Mouse (Mus musculus) forebrain, postnatal 0 days (tissue): ENCODE data around the gene Cenpe. TPM values are rescaled to one million over a fixed set of nuclear protein-coding genes. Genes with fewer than 3 reads are reported as not detected.

Experiments used
- ATAC-seq: fragments of 200-750 bp; cut with Nextera tagmentation; 2 replicates; pipeline ENCODE4 v1.8.0; 2017; ENCODE audit warnings: mild to moderate bottlenecking, moderate library complexity
- DNase-seq: peaks from one replicate; pipeline ENCODE4 v3.0.0-alpha.2; 2015
- H3K27ac ChIP-seq: fragments of 300-500 bp; sonication (generic); 2 replicates; pipeline ENCODE4 v1.5.1; 2014; ENCODE audit warnings: low read depth, mild to moderate bottlenecking, antibody characterized with exemption, low read length, moderate library complexity, mixed read lengths
- H3K27me3 ChIP-seq: fragments of 300-500 bp; sonication (generic); 2 replicates; pipeline ENCODE4 v1.6.1; 2014; ENCODE audit warnings: mild to moderate bottlenecking, low read length, mixed read lengths; ENCODE audit not compliant: insufficient read depth
- H3K36me3 ChIP-seq: fragments of 300-500 bp; sonication (generic); 2 replicates; pipeline ENCODE4 v1.6.1; 2014; ENCODE audit warnings: mild to moderate bottlenecking, moderate library complexity; ENCODE audit not compliant: insufficient read depth
- H3K4me1 ChIP-seq: fragments of 300-500 bp; sonication (generic); 2 replicates; pipeline ENCODE4 v1.6.1; 2014; ENCODE audit warnings: antibody characterized with exemption; ENCODE audit not compliant: insufficient read depth
- H3K4me2 ChIP-seq: fragments of 300-500 bp; sonication (generic); 2 replicates; pipeline ENCODE4 v1.6.1; 2014; ENCODE audit warnings: low read depth, mild to moderate bottlenecking, moderate library complexity
- H3K4me3 ChIP-seq: fragments of 300-500 bp; sonication (generic); 2 replicates; pipeline ENCODE4 v1.5.1; 2014; ENCODE audit warnings: low read depth, low read length, mixed read lengths
- H3K9ac ChIP-seq: fragments of 300-500 bp; sonication (generic); 2 replicates; pipeline ENCODE4 v1.6.1; 2014; ENCODE audit warnings: mild to moderate bottlenecking
- H3K9me3 ChIP-seq: fragments of 300-500 bp; sonication (generic); 2 replicates; pipeline ENCODE4 v1.6.1; 2016; ENCODE audit warnings: low read length
- CTCF ChIP-seq: sonication (generic); IDR thresholded peaks from 2 replicates; pipeline ENCODE4 v1.5.1; 2016; ENCODE audit warnings: antibody characterized with exemption, control low read depth, low read depth
- WGBS: fragments of 180-500 bp; shearing (Covaris S2); extraction: QIAGEN DNeasy Blood & Tissue Kit; methylation state at CpG from one replicate; pipeline ENCODE4 v1.1.7; 2014; 5-methylcytosine and 5-hydroxymethylcytosine counted together
- polyA plus RNA-seq: library from polyadenylated mRNA; unstranded; fragments of >200 nt; fragmentation: Nextera tagmentation; extraction: Ambion mirVana; gene quantifications from 2 replicates; pipeline ENCODE4 v1.2.1, GENCODE M21; 2015
- total RNA-seq: library from RNA; depleted of rRNA; stranded (reverse); fragments of >200 nt; gene quantifications from 2 replicates; pipeline ENCODE4 v1.2.3, GENCODE M21; 2014

The Cenpe gene
- total and polyA plus RNA-seq, 2 experiments from 2014 or later = 2.7 to 6.9 TPM

GRCm38 (mm10) chr3:135293703-135294102 is 81.4 kb downstream of the Cenpe start:
- H3K4me1 ChIP-seq = no peaks in the 10 kb centered on the region
- H3K4me3 ChIP-seq = no peak overlapping the region
- no peak overlapping the region for H3K27ac ChIP-seq
- 37% methylated on average over 7 of the region's 7 CpGs for WGBS
- no peaks in the 10 kb centered on the region for H3K36me3 ChIP-seq
- no peak overlapping the region for H3K9ac ChIP-seq
- H3K27me3 ChIP-seq = no peaks in the 10 kb centered on the region
- TF ChIP-seq CTCF = no peak
- H3K9me3 ChIP-seq = no peaks in the 10 kb centered on the region
- ATAC-seq = peak; percentile 47; the same call in 1 of the 2 replicates
- peak; percentile 49 for DNase-seq
- no peak overlapping the region for H3K4me2 ChIP-seq

GRCm38 (mm10) chr3:135295559-135295958 is 83.2 kb downstream of the Cenpe start:
- no peaks in the 10 kb centered on the region for H3K27me3 ChIP-seq
- no peak for TF ChIP-seq CTCF
- H3K9me3 ChIP-seq = no peaks in the 10 kb centered on the region
- H3K9ac ChIP-seq = no peak overlapping the region
- no peak overlapping the region for H3K4me2 ChIP-seq
- ATAC-seq = peak; percentile 56; the same call in 1 of the 2 replicates
- H3K36me3 ChIP-seq = no peaks in the 10 kb centered on the region
- no peak overlapping the region for H3K4me3 ChIP-seq
- H3K4me1 ChIP-seq = no peaks in the 10 kb centered on the region
- no peak overlapping the region for H3K27ac ChIP-seq
- WGBS = 65% methylated on average over 1 of the region's 1 CpGs
- no peak for DNase-seq

- H3K36me3 ChIP-seq = no peaks in the 10 kb centered on the region
- no peak overlapping the region for H3K4me3 ChIP-seq
- H3K9ac ChIP-seq = no peak overlapping the region
- ATAC-seq = no peak
- 80% methylated on average over 3 of the region's 3 CpGs for WGBS
- no peaks in the 10 kb centered on the region for H3K4me1 ChIP-seq
- H3K4me2 ChIP-seq = no peak overlapping the region
- H3K27ac ChIP-seq = no peak overlapping the region
- DNase-seq = no peak
- H3K27me3 ChIP-seq = no peaks in the 10 kb centered on the region
- TF ChIP-seq CTCF = no peak
- no peaks in the 10 kb centered on the region for H3K9me3 ChIP-seq
Observed at GRCm38 (mm10) chr3:135298560-135298959, 86.2 kb downstream of the Cenpe start.

GRCm38 (mm10) chr3:135300081-135300480 is 87.7 kb downstream of the Cenpe start:
- 65% methylated on average over 6 of the region's 6 CpGs for WGBS
- Histone ChIP-seq H3K9ac (no peak overlapping the region), H3K36me3 (no peaks in the 10 kb centered on the region), H3K27ac (no peak overlapping the region), H3K9me3 (no peaks in the 10 kb centered on the region), H3K4me2 (no peak overlapping the region), H3K4me3 (no peak overlapping the region), H3K4me1 (no peaks in the 10 kb centered on the region), H3K27me3 (no peaks in the 10 kb centered on the region)
- ATAC-seq (no peak), DNase-seq (no peak)
- no peak for TF ChIP-seq CTCF

GRCm38 (mm10) chr3:135304060-135304459 is 91.7 kb downstream of the Cenpe start:
- Histone ChIP-seq H3K4me3 (no peak overlapping the region), H3K9ac (no peak overlapping the region), H3K9me3 (no peaks in the 10 kb centered on the region), H3K27me3 (no peaks in the 10 kb centered on the region), H3K36me3 (no peaks in the 10 kb centered on the region), H3K4me1 (no peaks in the 10 kb centered on the region; the same call in 1 of the 2 replicates), H3K27ac (no peak overlapping the region), H3K4me2 (no peak overlapping the region)
- 19% methylated on average over 6 of the region's 6 CpGs for WGBS
- no peak for DNase-seq
- ATAC-seq = no peak
- TF ChIP-seq CTCF = no peak

GRCm38 (mm10) chr3:135304566-135304965 is 92.2 kb downstream of the Cenpe start:
- H3K4me1 ChIP-seq = no peaks in the 10 kb centered on the region; the same call in 1 of the 2 replicates
- ATAC-seq (no peak), DNase-seq (no peak)
- no peak overlapping the region for H3K4me3 ChIP-seq
- no peak overlapping the region for H3K9ac ChIP-seq
- H3K36me3 ChIP-seq = no peaks in the 10 kb centered on the region
- H3K9me3 ChIP-seq = no peaks in the 10 kb centered on the region
- H3K27ac ChIP-seq = no peak overlapping the region
- H3K27me3 ChIP-seq = no peaks in the 10 kb centered on the region
- no peak for TF ChIP-seq CTCF
- WGBS = 11% methylated on average over 9 of the region's 9 CpGs
- H3K4me2 ChIP-seq = no peak overlapping the region

GRCm38 (mm10) chr3:135307411-135308259 is 95.3 kb downstream of the Cenpe start, which contains the start of gene Slc9b2:
TSS of gene Slc9b2 (plus strand) at chr3:135307700.
- H3K9ac ChIP-seq = peak within 1 kb of the TSS; percentile 48
- peak within 1 kb of the TSS; percentile 63 for H3K4me2 ChIP-seq
- H3K27ac ChIP-seq = no peak within 1 kb of the TSS
- no peaks in the 10 kb centered on the region for H3K36me3 ChIP-seq
- no peak for TF ChIP-seq CTCF
- peak within 1 kb of the TSS; percentile 37 for H3K4me3 ChIP-seq
- WGBS = 10% methylated on average over 28 of the region's 28 CpGs
- ATAC-seq (peak; percentile 84), DNase-seq (peak; percentile 59)
- no peaks in the 10 kb centered on the region for H3K27me3 ChIP-seq
- H3K4me1 ChIP-seq = no peaks in the 10 kb centered on the region; the same call in 1 of the 2 replicates
- no peaks in the 10 kb centered on the region for H3K9me3 ChIP-seq
